Mouse (Mus musculus): ENCODE measurements at regions not wholly inside any gene's neighbourhood (a gene's known extent, or its start where the extent isn't known, plus 50 kb on each side); places are given as distances from the start of the nearest gene placed in this dataset.

- Histone ChIP-seq H3K9me3 (replicated peaks; ENCODE audit: control insufficient read depth, low read length) (no peaks in the 10 kb centered on the region), H3K36me3 (replicated peaks; ENCODE audit: control insufficient read depth, insufficient read depth, low read depth, low read length) (no peaks in the 10 kb centered on the region), H3K9ac (replicated peaks; ENCODE audit: low read length) (no peak overlapping the region), H3K4me2 (ENCODE audit: low read depth, low read length) (no peak overlapping the region), H3K4me3 (ENCODE audit: low read depth, low read length) (no peak overlapping the region), H3K4me1 (ENCODE audit: control insufficient read depth, insufficient read depth, low read length) (no peaks in the 10 kb centered on the region), H3K27ac (replicated peaks; ENCODE audit: low read depth, low read length) (no peak overlapping the region), H3K27me3 (ENCODE audit: control insufficient read depth, insufficient read depth, low read length) (no peaks in the 10 kb centered on the region)
- ATAC-seq (replicated peaks; ENCODE audit: insufficient number of reproducible peaks, low FRiP score, low TSS enrichment, low read depth) (no peak), DNase-seq (ENCODE audit: low spot score) (no peak)
- 88% methylated on average over 5 of the region's 5 CpGs for WGBS
Measured at GRCm38 (mm10) chr16:50747698-50748097, 156.7 kb upstream of the Ccdc54 start.

DNA sequence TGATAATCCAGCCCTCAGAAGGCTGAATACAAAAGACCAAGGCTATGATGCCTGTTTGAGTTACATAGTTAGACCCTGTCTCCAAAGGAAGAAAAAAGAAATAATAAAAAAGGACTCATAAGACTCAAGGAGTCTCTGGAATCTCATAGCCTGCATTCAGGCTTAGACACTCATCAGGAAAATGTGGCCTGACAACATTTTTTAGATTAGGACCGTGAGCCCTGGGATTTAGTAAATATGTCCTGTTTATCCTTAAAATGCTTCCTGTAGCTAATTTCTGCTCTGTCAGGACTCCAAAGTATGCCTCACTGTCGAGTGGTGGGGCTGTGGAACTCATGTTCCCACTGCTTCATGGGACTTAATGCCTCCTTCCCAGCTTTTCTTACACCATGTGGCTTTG is 154.8 kb upstream of the Ccdc54 start:
- no peak overlapping the region for H3K9ac ChIP-seq (replicated peaks; ENCODE audit: low read length)
- DNase-seq (ENCODE audit: low spot score) (no peak), ATAC-seq (replicated peaks; ENCODE audit: insufficient number of reproducible peaks, low FRiP score, low TSS enrichment, low read depth) (no peak)
- 52% methylated on average over 2 of the region's 2 CpGs for WGBS
- H3K4me3 ChIP-seq (ENCODE audit: low read depth, low read length): no peak overlapping the region
- H3K27me3 ChIP-seq (ENCODE audit: control insufficient read depth, insufficient read depth, low read length): no peaks in the 10 kb centered on the region
- no peak overlapping the region for H3K4me2 ChIP-seq (ENCODE audit: low read depth, low read length)
- no peak overlapping the region for H3K27ac ChIP-seq (replicated peaks; ENCODE audit: low read depth, low read length)
- H3K36me3 ChIP-seq (replicated peaks; ENCODE audit: control insufficient read depth, insufficient read depth, low read depth, low read length): no peaks in the 10 kb centered on the region
- no peaks in the 10 kb centered on the region for H3K4me1 ChIP-seq (ENCODE audit: control insufficient read depth, insufficient read depth, low read length)
- no peaks in the 10 kb centered on the region for H3K9me3 ChIP-seq (replicated peaks; ENCODE audit: control insufficient read depth, low read length)

- DNase-seq (ENCODE audit: low spot score) (peak; percentile 15), ATAC-seq (replicated peaks; ENCODE audit: insufficient number of reproducible peaks, low FRiP score, low TSS enrichment, low read depth) (no peak; the same call in 1 of the 2 replicates)
- Histone ChIP-seq H3K27ac (replicated peaks; ENCODE audit: low read depth, low read length) (no peak overlapping the region), H3K4me2 (ENCODE audit: low read depth, low read length) (peak overlapping the region; percentile 67), H3K9ac (replicated peaks; ENCODE audit: low read length) (peak overlapping the region; percentile 64), H3K4me3 (ENCODE audit: low read depth, low read length) (peak overlapping the region; percentile 36), H3K27me3 (ENCODE audit: control insufficient read depth, insufficient read depth, low read length) (no peaks in the 10 kb centered on the region), H3K36me3 (replicated peaks; ENCODE audit: control insufficient read depth, insufficient read depth, low read depth, low read length) (no peaks in the 10 kb centered on the region), H3K9me3 (replicated peaks; ENCODE audit: control insufficient read depth, low read length) (no peaks in the 10 kb centered on the region), H3K4me1 (ENCODE audit: control insufficient read depth, insufficient read depth, low read length) (no peaks in the 10 kb centered on the region)
- WGBS: 29% methylated on average over 10 of the region's 10 CpGs
Measured at GRCm38 (mm10) chr16:50737396-50737843, 146.5 kb upstream of the Ccdc54 start.

DNA sequence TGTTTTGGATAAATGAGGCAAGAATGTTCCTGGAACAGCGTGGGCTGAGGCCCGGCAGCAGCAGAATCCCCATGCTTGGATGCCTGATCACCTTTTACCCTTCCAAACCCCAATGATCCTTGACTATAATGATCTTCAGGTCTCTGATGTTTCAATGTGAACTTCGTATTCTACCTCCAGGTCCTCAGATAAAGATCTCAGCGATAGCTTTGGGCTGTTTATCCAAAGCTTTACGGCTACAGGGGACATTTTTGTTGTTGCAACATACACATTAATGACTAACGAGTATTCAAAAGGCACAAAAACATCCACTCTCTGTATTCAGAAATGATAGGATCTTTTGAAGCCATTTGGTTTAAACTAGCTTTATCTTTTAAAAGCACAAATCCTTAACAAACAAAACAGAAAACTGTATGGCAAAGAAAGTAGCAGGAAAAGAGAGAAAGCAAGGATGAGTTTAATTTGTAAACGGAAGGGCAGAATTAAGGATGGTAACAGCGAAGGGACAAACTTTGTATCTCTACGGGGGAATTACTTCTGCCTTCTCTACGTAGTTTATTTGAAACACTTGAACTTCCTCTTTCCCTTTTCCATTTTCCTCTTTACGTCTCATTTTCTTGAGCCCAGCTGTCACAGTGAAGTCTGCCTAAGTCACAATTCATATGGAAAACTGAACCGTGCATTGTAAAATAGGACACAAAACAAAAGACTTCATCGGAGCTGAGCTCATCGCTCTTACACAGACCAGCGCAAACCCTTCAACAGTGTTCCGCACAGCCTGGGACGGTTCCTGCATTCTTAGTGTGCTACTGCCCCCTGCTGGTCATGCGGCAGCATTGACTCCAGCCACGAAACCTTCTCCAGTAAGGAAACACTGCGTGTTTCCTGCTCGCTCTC is 145.4 kb upstream of the Ccdc54 start:
- 7% methylated on average over 21 of the region's 21 CpGs for WGBS
- peak overlapping the region; percentile 36 for H3K4me3 ChIP-seq (ENCODE audit: low read depth, low read length)
- H3K27me3 ChIP-seq (ENCODE audit: control insufficient read depth, insufficient read depth, low read length): no peaks in the 10 kb centered on the region
- DNase-seq (ENCODE audit: low spot score) (peak; percentile 96), ATAC-seq (replicated peaks; ENCODE audit: insufficient number of reproducible peaks, low FRiP score, low TSS enrichment, low read depth) (peak; percentile 89)
- H3K27ac ChIP-seq (replicated peaks; ENCODE audit: low read depth, low read length): no peak overlapping the region
- H3K4me1 ChIP-seq (ENCODE audit: control insufficient read depth, insufficient read depth, low read length): no peaks in the 10 kb centered on the region
- no peaks in the 10 kb centered on the region for H3K9me3 ChIP-seq (replicated peaks; ENCODE audit: control insufficient read depth, low read length)
- peak overlapping the region; percentile 67 for H3K4me2 ChIP-seq (ENCODE audit: low read depth, low read length)
- H3K36me3 ChIP-seq (replicated peaks; ENCODE audit: control insufficient read depth, insufficient read depth, low read depth, low read length): no peaks in the 10 kb centered on the region
- H3K9ac ChIP-seq (replicated peaks; ENCODE audit: low read length): peak overlapping the region; percentile 64

GRCm38 (mm10) chr16:50733359-50733758 is 142.4 kb upstream of the Ccdc54 start:
- Histone ChIP-seq H3K9me3 (replicated peaks; ENCODE audit: control insufficient read depth, low read length) (no peaks in the 10 kb centered on the region), H3K9ac (replicated peaks; ENCODE audit: low read length) (no peak overlapping the region), H3K4me1 (ENCODE audit: control insufficient read depth, insufficient read depth, low read length) (no peaks in the 10 kb centered on the region), H3K4me2 (ENCODE audit: low read depth, low read length) (no peak overlapping the region), H3K27ac (replicated peaks; ENCODE audit: low read depth, low read length) (no peak overlapping the region), H3K4me3 (ENCODE audit: low read depth, low read length) (no peak overlapping the region), H3K27me3 (ENCODE audit: control insufficient read depth, insufficient read depth, low read length) (no peaks in the 10 kb centered on the region), H3K36me3 (replicated peaks; ENCODE audit: control insufficient read depth, insufficient read depth, low read depth, low read length) (no peaks in the 10 kb centered on the region)
- ATAC-seq (replicated peaks; ENCODE audit: insufficient number of reproducible peaks, low FRiP score, low TSS enrichment, low read depth): no peak
- DNase-seq (ENCODE audit: low spot score): no peak
- WGBS: 89% methylated on average over 3 of the region's 3 CpGs

DNA sequence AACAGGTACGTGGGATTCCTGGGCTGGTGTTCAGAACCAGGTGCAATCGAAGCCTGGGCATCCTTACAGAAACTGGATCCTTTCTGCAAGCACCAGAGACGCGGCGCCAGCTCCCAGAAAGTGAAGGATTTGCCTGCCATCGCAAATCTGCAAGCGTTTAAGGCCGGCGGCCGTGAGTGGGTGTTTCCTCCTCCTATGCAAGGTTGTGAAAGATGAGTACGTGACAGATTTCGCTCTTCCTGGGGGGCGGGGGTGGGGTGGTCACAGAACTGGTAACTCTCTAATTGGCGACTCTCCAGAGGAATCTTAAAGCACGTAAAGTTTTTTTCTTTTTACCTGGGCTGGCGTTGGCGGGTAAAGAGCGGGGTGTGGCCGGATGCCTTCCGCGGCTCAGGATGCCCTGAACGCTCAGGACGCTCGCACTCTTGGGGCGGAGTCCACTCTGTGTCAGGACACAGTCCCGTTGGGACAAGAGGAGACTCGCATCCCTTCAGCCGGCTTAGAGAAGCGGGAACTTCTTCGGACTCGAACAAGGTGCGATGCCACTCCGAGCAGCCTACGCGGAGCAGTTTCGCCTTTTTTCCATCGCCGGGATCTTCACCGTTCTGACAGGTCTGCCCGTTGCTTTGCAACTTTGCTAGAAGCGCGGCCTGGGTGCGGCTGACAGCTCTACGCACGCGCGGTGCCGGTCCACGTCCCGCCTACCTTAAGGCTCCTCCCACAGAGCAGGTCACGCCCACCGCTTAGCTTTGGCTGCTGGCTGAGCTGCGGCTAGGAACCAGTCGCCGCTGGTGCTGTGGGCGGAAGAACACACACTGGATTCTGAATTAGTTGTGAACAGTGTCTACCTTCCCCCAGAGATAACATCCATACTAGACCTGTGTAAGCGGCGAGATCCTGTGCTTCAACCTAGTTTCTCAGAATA is 141.4 kb upstream of the Ccdc54 start:
- no peaks in the 10 kb centered on the region for H3K4me1 ChIP-seq (ENCODE audit: control insufficient read depth, insufficient read depth, low read length)
- H3K27ac ChIP-seq (replicated peaks; ENCODE audit: low read depth, low read length): no peak overlapping the region
- peak overlapping the region; percentile 56 for H3K9ac ChIP-seq (replicated peaks; ENCODE audit: low read length)
- no peaks in the 10 kb centered on the region for H3K9me3 ChIP-seq (replicated peaks; ENCODE audit: control insufficient read depth, low read length)
- peak overlapping the region; percentile 87 for H3K4me2 ChIP-seq (ENCODE audit: low read depth, low read length)
- DNase-seq (ENCODE audit: low spot score) (peak; percentile 94), ATAC-seq (replicated peaks; ENCODE audit: insufficient number of reproducible peaks, low FRiP score, low TSS enrichment, low read depth) (peak; percentile 94)
- under 1% methylated on average over 58 of the region's 58 CpGs for WGBS
- H3K27me3 ChIP-seq (ENCODE audit: control insufficient read depth, insufficient read depth, low read length): no peaks in the 10 kb centered on the region
- H3K4me3 ChIP-seq (ENCODE audit: low read depth, low read length): peak overlapping the region; percentile 68
- H3K36me3 ChIP-seq (replicated peaks; ENCODE audit: control insufficient read depth, insufficient read depth, low read depth, low read length): no peaks in the 10 kb centered on the region

GRCm38 (mm10) chr16:50729341-50729740 is 138.4 kb upstream of the Ccdc54 start:
- no peaks in the 10 kb centered on the region for H3K36me3 ChIP-seq (replicated peaks; ENCODE audit: control insufficient read depth, insufficient read depth, low read depth, low read length)
- H3K27me3 ChIP-seq (ENCODE audit: control insufficient read depth, insufficient read depth, low read length): no peaks in the 10 kb centered on the region
- H3K4me3 ChIP-seq (ENCODE audit: low read depth, low read length): no peak overlapping the region
- H3K4me2 ChIP-seq (ENCODE audit: low read depth, low read length): no peak overlapping the region
- 64% methylated on average over 5 of the region's 5 CpGs for WGBS
- H3K9me3 ChIP-seq (replicated peaks; ENCODE audit: control insufficient read depth, low read length): no peaks in the 10 kb centered on the region
- no peak overlapping the region for H3K9ac ChIP-seq (replicated peaks; ENCODE audit: low read length)
- no peak for DNase-seq (ENCODE audit: low spot score)
- no peak overlapping the region for H3K27ac ChIP-seq (replicated peaks; ENCODE audit: low read depth, low read length)
- no peaks in the 10 kb centered on the region for H3K4me1 ChIP-seq (ENCODE audit: control insufficient read depth, insufficient read depth, low read length)
- no peak for ATAC-seq (replicated peaks; ENCODE audit: insufficient number of reproducible peaks, low FRiP score, low TSS enrichment, low read depth)
